Mouse (Mus musculus): Measurements from ENCODE around the gene Srpr. TPM values are rescaled to one million over a fixed set of nuclear protein-coding genes. Genes with fewer than 3 reads are reported as not detected.

Srpr gene
- polyA plus RNA-seq, 1 experiment: 67.5 TPM

- no peaks in the 10 kb centered on the region for H3K4me1 ChIP-seq (ENCODE audit: control insufficient read depth, insufficient read depth, low read length)
- no peak overlapping the region for H3K27ac ChIP-seq (ENCODE audit: insufficient read depth, low read depth, low read length)
- no peak overlapping the region for H3K4me3 ChIP-seq (ENCODE audit: insufficient read depth, low read length)
- TF ChIP-seq CTCF (IDR thresholded peaks at IDR 0.05; ENCODE audit: low read depth, low read length) (no peak), POLR2A (IDR thresholded peaks at IDR 0.05; ENCODE audit: borderline replicate concordance, low read depth, low read length) (no peak)
Observed at GRCm38 (mm10) chr9:35247405-35247804, 47.4 kb downstream of the Srpr start.

GRCm38 (mm10) chr9:35249476-35249875 lies 49.5 kb downstream of the Srpr start:
- no peaks in the 10 kb centered on the region for H3K4me1 ChIP-seq (ENCODE audit: control insufficient read depth, insufficient read depth, low read length)
- no peak for TF ChIP-seq POLR2A (IDR thresholded peaks at IDR 0.05; ENCODE audit: borderline replicate concordance, low read depth, low read length)
- TF ChIP-seq CTCF (IDR thresholded peaks at IDR 0.05; ENCODE audit: low read depth, low read length): no peak
- no peak overlapping the region for H3K27ac ChIP-seq (ENCODE audit: insufficient read depth, low read depth, low read length)
- no peak overlapping the region for H3K4me3 ChIP-seq (ENCODE audit: insufficient read depth, low read length)

DNA sequence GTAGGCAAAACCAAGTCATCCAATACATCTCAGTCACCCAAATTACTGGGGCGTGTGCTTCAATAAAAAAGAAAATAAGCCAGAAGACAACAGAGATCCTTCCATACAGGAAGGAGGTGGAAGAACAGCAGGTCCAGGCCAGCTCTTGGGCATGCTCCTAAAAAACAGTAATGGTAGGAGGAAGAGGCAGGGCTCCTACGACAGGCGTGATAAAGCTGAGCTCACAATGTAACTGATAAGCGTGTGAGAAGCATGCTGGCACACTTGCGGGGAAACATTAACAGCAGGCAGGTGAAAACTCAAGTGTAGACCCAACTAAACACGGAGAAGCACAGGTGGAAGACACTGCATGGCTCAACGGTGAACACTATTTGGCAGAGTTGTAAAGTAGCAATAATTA lies 57.4 kb downstream of the Srpr start:
- Histone ChIP-seq H3K4me3 (ENCODE audit: insufficient read depth, low read length) (no peak overlapping the region), H3K27ac (ENCODE audit: insufficient read depth, low read depth, low read length) (no peak overlapping the region), H3K4me1 (ENCODE audit: control insufficient read depth, insufficient read depth, low read length) (peaks cover 6% of the 10 kb centered on the region)
- no peak for TF ChIP-seq CTCF (IDR thresholded peaks at IDR 0.05; ENCODE audit: low read depth, low read length)

DNA sequence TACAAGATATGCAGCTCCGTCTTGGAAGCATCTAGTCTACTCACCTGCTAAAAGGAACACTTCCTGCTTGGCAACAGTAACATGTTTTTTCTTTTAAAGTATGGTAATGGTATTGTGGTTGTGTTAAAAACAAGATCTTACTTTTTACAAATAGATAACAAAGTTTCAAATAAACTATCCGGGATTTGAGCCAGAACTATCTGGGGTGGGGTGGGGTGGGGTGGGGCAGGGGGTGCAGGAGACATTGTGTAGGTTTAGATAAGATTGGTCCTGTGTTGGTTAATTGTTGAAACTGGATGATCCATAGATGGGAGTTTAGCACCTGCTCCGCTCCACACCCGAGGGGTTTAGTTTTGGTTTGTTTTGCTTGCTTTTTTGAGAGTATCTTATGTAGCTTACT lies 62.4 kb downstream of the Srpr start:
- Histone ChIP-seq H3K27ac (ENCODE audit: insufficient read depth, low read depth, low read length) (no peak overlapping the region), H3K4me1 (ENCODE audit: control insufficient read depth, insufficient read depth, low read length) (peaks cover 12% of the 10 kb centered on the region), H3K4me3 (ENCODE audit: insufficient read depth, low read length) (no peak overlapping the region)
- TF ChIP-seq POLR2A (IDR thresholded peaks at IDR 0.05; ENCODE audit: borderline replicate concordance, low read depth, low read length) (no peak), CTCF (IDR thresholded peaks at IDR 0.05; ENCODE audit: low read depth, low read length) (no peak)

GRCm38 (mm10) chr9:35263431-35263830 lies 63.5 kb downstream of the Srpr start:
- H3K4me1 ChIP-seq (ENCODE audit: control insufficient read depth, insufficient read depth, low read length): peaks cover 12% of the 10 kb centered on the region
- no peak overlapping the region for H3K4me3 ChIP-seq (ENCODE audit: insufficient read depth, low read length)
- no peak for TF ChIP-seq CTCF (IDR thresholded peaks at IDR 0.05; ENCODE audit: low read depth, low read length)
- TF ChIP-seq POLR2A (IDR thresholded peaks at IDR 0.05; ENCODE audit: borderline replicate concordance, low read depth, low read length): no peak
- no peak overlapping the region for H3K27ac ChIP-seq (ENCODE audit: insufficient read depth, low read depth, low read length)

DNA sequence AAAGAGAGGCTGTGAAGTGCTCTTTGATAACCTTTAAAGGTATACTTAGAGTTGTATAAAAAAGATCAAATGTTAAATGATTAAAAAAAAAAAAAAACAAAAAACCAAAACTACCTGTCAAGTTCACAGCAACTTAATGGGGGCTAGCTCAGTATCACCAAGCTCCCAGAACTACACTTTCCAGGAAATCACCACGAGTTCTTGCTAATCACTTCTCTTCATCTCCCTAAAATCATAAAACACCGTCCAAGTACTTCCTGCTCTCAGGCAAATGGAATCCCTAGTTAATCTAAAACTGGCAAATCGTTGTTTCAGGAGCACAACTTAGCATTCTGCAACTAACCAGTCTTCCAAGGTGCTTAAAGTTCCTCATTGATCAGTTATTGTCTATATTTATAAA lies 64.5 kb downstream of the Srpr start:
- peak overlapping the region; percentile 26; the same call in 1 of the 2 replicates for H3K27ac ChIP-seq (ENCODE audit: insufficient read depth, low read depth, low read length)

GRCm38 (mm10) chr9:35267146-35267975 lies 67.4 kb downstream of the Srpr start, which contains the start of the genes Fam118b and Rpusd4:
TSS of gene Fam118b (minus strand) at chr9:35267805.
TSS of gene Rpusd4 (plus strand) at chr9:35267865.
- H3K4me1 ChIP-seq (ENCODE audit: control insufficient read depth, insufficient read depth, low read length): peaks cover 16% of the 10 kb centered on the region
- peak within 1 kb of the TSS; percentile 97 for H3K4me3 ChIP-seq (ENCODE audit: insufficient read depth, low read length)
- peak within 1 kb of the TSS; percentile 62 for H3K27ac ChIP-seq (ENCODE audit: insufficient read depth, low read depth, low read length)
- no peak for TF ChIP-seq POLR2A (IDR thresholded peaks at IDR 0.05; ENCODE audit: borderline replicate concordance, low read depth, low read length)
- no peak for TF ChIP-seq CTCF (IDR thresholded peaks at IDR 0.05; ENCODE audit: low read depth, low read length)

More for the DNA sequence above, 64.5 kb downstream of the Srpr start:
- peaks cover 16% of the 10 kb centered on the region for H3K4me1 ChIP-seq (ENCODE audit: control insufficient read depth, insufficient read depth, low read length)
- H3K4me3 ChIP-seq (ENCODE audit: insufficient read depth, low read length): no peak overlapping the region
- TF ChIP-seq POLR2A (IDR thresholded peaks at IDR 0.05; ENCODE audit: borderline replicate concordance, low read depth, low read length): no peak
- no peak for TF ChIP-seq CTCF (IDR thresholded peaks at IDR 0.05; ENCODE audit: low read depth, low read length)

DNA sequence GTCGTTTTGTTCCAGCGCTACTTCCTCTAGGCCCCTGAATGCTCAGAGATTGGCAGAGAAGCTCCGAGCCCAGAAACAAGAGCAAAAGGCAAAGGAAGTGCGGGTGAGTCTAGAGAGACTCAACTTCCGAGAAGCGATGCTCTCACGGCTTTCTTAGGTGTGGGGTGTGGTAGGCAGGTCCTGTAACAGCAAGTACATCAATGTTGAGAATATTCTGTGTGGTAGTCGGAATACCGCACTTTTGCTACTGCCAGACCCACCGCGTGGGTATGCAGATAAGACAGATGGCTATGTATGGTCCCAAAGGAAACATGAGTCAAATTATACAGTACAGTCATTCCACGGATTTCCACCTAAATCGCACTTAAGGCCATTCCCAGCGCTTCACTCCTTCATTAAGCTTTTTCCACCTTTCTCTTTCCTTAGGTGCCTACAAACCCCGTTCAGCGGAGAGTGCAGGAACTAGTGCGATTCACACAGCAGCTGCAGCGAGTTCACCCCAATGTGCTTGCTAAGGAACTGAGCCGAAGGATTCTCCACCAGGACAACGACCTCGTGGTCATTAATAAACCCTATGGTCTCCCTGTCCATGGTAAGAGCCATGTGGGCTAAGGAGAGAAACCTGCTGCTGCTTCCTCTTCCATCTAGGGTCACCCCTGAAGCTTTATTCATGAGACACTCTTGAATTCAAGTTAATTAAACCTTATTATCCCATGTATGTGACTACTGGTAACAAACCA lies 68.2 kb downstream of the Srpr start:
- Histone ChIP-seq H3K4me1 (ENCODE audit: control insufficient read depth, insufficient read depth, low read length) (peaks cover 16% of the 10 kb centered on the region), H3K27ac (ENCODE audit: insufficient read depth, low read depth, low read length) (peak overlapping the region; percentile 62)
- TF ChIP-seq CTCF (IDR thresholded peaks at IDR 0.05; ENCODE audit: low read depth, low read length): no peak
- no peak for TF ChIP-seq POLR2A (IDR thresholded peaks at IDR 0.05; ENCODE audit: borderline replicate concordance, low read depth, low read length)

GRCm38 (mm10) chr9:35277855-35278365 lies 77.9 kb downstream of the Srpr start:
- no peak for TF ChIP-seq CTCF (IDR thresholded peaks at IDR 0.05; ENCODE audit: low read depth, low read length)
- no peak for TF ChIP-seq POLR2A (IDR thresholded peaks at IDR 0.05; ENCODE audit: borderline replicate concordance, low read depth, low read length)
- peak overlapping the region; percentile 72 for H3K27ac ChIP-seq (ENCODE audit: insufficient read depth, low read depth, low read length)
- H3K4me3 ChIP-seq (ENCODE audit: insufficient read depth, low read length): no peak overlapping the region
- H3K4me1 ChIP-seq (ENCODE audit: control insufficient read depth, insufficient read depth, low read length): peaks cover 18% of the 10 kb centered on the region

More for the DNA sequence above, 68.2 kb downstream of the Srpr start:
- H3K4me3 ChIP-seq (ENCODE audit: insufficient read depth, low read length): peak overlapping the region; percentile 71

All from bone marrow macrophage, adult 2 months (primary cell).